Mouse (Mus musculus) liver, embryonic 16.5 days (tissue): ENCODE results near the gene Erbb4. TPM values are rescaled to one million over a fixed set of nuclear protein-coding genes. Genes with fewer than 3 reads are reported as not detected.

Source experiments
- ATAC-seq: fragments of 200-750 bp; cut with Nextera tagmentation; 2 replicates; pipeline ENCODE4 v1.8.0; 2017; ENCODE audit warnings: low read depth, mild to moderate bottlenecking, moderate number of reproducible peaks, moderate library complexity
- H3K27ac ChIP-seq: fragments of 300-500 bp; sonication (generic); 2 replicates; pipeline ENCODE4 v1.5.1; 2014; ENCODE audit warnings: mild to moderate bottlenecking, low read length
- H3K27me3 ChIP-seq: fragments of 300-500 bp; sonication (generic); 2 replicates; pipeline ENCODE4 v1.6.1; 2014; ENCODE audit warnings: low read depth, low read length, mixed read lengths; ENCODE audit not compliant: control insufficient read depth, insufficient read depth
- H3K36me3 ChIP-seq: fragments of 300-500 bp; sonication (generic); 2 replicates; pipeline ENCODE4 v1.6.1; 2014; ENCODE audit warnings: mild to moderate bottlenecking; ENCODE audit not compliant: control insufficient read depth, insufficient read depth
- H3K4me1 ChIP-seq: fragments of 300-500 bp; sonication (generic); 2 replicates; pipeline ENCODE4 v1.6.1; 2014; ENCODE audit warnings: low read depth, low read length, mixed read lengths; ENCODE audit not compliant: control insufficient read depth
- H3K4me2 ChIP-seq: fragments of 300-500 bp; sonication (generic); 2 replicates; pipeline ENCODE4 v1.6.1; 2014; ENCODE audit warnings: low read depth, low read length, mixed read lengths
- H3K4me3 ChIP-seq: fragments of 300-500 bp; sonication (generic); 2 replicates; pipeline ENCODE4 v1.5.1; 2014; ENCODE audit warnings: low read depth, mild to moderate bottlenecking, low read length
- H3K9ac ChIP-seq: fragments of 300-500 bp; sonication (generic); 2 replicates; pipeline ENCODE4 v1.6.1; 2014; ENCODE audit warnings: low read depth, low read length
- H3K9me3 ChIP-seq: fragments of 300-500 bp; sonication (generic); replicated peaks from 2 replicates; pipeline ENCODE4 v1.6.1; 2016; ENCODE audit warnings: low read length; ENCODE audit not compliant: control insufficient read depth
- WGBS: fragments of 180-500 bp; shearing (Covaris S2); extraction: QIAGEN DNeasy Blood & Tissue Kit; methylation state at CpG from one replicate; pipeline ENCODE4 v1.1.7; 2014; ENCODE audit not compliant: insufficient replicate concordance; 5-methylcytosine and 5-hydroxymethylcytosine counted together
- polyA plus RNA-seq: library from polyadenylated mRNA; unstranded; fragments of >200 nt; fragmentation: Nextera tagmentation; extraction: Ambion mirVana; gene quantifications from 2 replicates; pipeline ENCODE4 v1.2.1, GENCODE M21; 2015

Gene Erbb4
- polyA plus RNA-seq, 1 experiment from 2014 or later: not detected

DNA sequence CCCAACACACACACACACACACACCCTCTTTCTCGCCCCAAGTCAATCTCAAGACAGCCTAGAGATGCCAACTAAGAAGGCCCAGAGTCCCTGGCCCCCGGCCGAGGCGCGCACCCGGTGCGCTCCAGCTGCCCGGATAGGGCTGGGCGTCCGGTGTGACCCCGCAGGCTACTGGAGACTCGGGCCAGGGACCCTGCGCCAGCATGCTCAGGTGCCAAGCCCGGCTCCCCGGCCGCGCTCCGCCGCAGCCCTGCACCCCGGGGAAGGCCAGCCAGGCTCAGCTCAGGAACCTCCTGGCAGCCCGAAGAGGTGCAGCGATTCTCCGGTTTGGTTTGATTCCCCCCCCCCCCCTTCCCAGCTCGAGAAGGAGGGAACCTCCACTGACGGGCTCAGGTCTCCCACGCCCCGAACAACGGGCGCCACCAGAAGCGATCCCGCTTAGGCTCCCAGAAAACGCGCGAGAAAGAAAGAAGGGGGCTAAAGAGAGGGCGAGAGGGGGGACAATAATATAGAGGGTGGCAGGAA is 860 bp downstream of the Erbb4 start:
- WGBS: 2% methylated on average over 34 of the region's 35 CpGs
- Histone ChIP-seq H3K9me3 (no peaks in the 10 kb centered on the region), H3K36me3 (no peaks in the 10 kb centered on the region), H3K27ac (no peak overlapping the region), H3K27me3 (peaks cover 47% of the 10 kb centered on the region), H3K4me2 (peak overlapping the region; percentile 64), H3K4me1 (no peaks in the 10 kb centered on the region), H3K4me3 (peak overlapping the region; percentile 46), H3K9ac (no peak overlapping the region)
- no peak for ATAC-seq

GRCm38 (mm10) chr1:69106322-69106761 is 1.5 kb downstream of the Erbb4 start:
- Histone ChIP-seq H3K9me3 (no peaks in the 10 kb centered on the region), H3K27me3 (peaks cover 47% of the 10 kb centered on the region), H3K27ac (no peak overlapping the region), H3K4me1 (no peaks in the 10 kb centered on the region), H3K9ac (no peak overlapping the region), H3K4me3 (peak overlapping the region; percentile 42), H3K4me2 (peak overlapping the region; percentile 64), H3K36me3 (no peaks in the 10 kb centered on the region)
- ATAC-seq: no peak
- WGBS: under 1% methylated on average over 24 of the region's 24 CpGs

DNA sequence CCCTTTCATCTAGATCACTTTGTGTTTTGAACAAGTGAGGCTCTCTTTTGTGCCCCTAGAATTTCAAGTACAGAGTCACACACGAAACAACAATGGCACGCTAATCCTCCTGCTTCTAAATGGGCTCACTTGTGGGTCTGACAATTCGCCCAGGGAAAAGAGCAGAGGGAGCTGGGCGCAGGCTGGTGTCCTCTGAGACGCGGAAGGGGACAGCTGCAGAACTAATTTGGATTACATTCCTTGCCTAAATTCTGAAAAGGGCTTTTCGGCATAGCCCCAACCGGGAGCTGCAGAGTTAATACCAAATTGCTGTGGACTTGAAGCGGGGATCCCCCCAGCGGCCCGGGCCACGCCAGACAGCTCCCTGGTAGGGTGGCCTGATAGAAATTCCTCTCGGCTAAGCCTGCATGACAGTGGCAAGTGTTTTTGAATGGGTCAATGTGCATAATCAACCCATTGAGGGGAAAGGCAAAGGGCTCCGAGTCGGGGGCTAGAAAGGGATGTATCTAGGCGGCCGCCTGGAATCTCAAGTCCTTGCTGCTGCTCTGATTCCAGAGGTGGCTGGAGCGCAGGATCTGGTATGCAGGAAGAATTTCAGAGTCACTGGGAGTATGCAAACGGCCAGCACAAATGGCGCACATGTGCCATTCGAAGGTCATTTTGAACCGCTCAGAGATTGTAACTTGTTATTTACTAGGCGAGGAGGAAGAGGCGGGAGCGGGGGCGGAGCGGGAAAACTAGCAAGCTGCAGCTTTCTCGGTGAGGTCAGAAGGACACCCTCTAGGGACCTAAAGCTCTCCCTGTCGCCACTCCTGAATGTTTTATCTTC is 2.2 kb downstream of the Erbb4 start:
- H3K27me3 ChIP-seq: peaks cover 47% of the 10 kb centered on the region
- H3K4me2 ChIP-seq: peak overlapping the region; percentile 64
- no peaks in the 10 kb centered on the region for H3K4me1 ChIP-seq
- H3K9me3 ChIP-seq: no peaks in the 10 kb centered on the region
- H3K9ac ChIP-seq: no peak overlapping the region
- peak overlapping the region; percentile 42 for H3K4me3 ChIP-seq
- no peak overlapping the region for H3K27ac ChIP-seq
- no peaks in the 10 kb centered on the region for H3K36me3 ChIP-seq
- under 1% methylated on average over 29 of the region's 29 CpGs for WGBS
- ATAC-seq: no peak

DNA sequence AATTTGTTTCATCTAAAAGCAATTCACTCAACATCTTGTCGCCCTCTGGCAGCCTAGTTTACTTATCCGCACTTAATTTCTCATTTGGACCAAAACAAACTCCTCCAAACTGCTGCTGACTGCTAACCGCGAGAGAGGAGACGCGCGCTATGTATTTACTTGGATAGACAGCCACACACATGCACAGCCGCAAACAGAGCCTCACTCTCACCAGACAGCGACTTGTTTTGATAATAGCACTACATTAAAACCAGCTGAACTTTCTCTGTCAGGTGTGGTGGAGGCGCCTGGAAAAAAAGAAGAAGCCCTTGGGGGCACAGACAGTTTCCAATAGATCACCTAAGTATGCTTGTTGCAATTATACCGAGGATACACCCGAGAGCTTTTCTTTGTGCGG is 2.8 kb downstream of the Erbb4 start:
- Histone ChIP-seq H3K4me2 (peak overlapping the region; percentile 64; the same call in 1 of the 2 replicates), H3K27ac (no peak overlapping the region), H3K9me3 (no peaks in the 10 kb centered on the region), H3K9ac (no peak overlapping the region), H3K4me3 (no peak overlapping the region), H3K27me3 (peaks cover 47% of the 10 kb centered on the region), H3K36me3 (no peaks in the 10 kb centered on the region), H3K4me1 (no peaks in the 10 kb centered on the region)
- WGBS: 2% methylated on average over 13 of the region's 13 CpGs
- no peak for ATAC-seq

DNA sequence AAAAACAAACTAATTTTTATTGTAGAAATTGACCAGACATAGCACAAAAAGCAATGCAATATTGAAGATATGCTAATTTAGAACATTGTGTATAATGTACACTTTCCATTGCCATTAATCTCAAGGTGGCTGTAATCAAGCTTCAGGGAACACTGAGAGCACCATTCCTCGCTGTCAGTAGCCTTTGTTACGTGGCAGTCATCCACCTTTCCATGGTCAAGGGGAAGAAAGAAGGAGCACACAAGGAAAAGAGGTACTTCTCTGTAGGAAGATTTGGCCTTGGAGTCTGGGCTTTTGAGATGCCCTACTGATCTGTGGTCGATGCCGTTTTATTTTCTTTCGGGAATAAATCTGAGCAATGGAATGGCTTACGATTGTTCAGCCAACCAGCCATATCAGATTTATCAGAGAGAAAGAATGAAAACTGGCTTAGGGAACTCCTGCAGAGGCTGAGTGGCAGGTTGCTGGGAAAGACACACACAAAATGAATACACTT is 4.6 kb downstream of the Erbb4 start:
- Histone ChIP-seq H3K4me2 (no peak overlapping the region), H3K27ac (no peak overlapping the region), H3K27me3 (peaks cover 39% of the 10 kb centered on the region), H3K4me1 (no peaks in the 10 kb centered on the region), H3K4me3 (no peak overlapping the region), H3K36me3 (no peaks in the 10 kb centered on the region), H3K9ac (no peak overlapping the region), H3K9me3 (no peaks in the 10 kb centered on the region)
- ATAC-seq: no peak
- 55% methylated on average over 6 of the region's 6 CpGs for WGBS

- Histone ChIP-seq H3K27ac (no peak overlapping the region), H3K27me3 (peaks cover 24% of the 10 kb centered on the region), H3K9me3 (no peaks in the 10 kb centered on the region), H3K4me3 (no peak overlapping the region), H3K36me3 (no peaks in the 10 kb centered on the region), H3K4me1 (no peaks in the 10 kb centered on the region), H3K9ac (no peak overlapping the region), H3K4me2 (no peak overlapping the region)
- WGBS: 47% methylated on average over 2 of the region's 2 CpGs
- ATAC-seq: no peak
Measured at GRCm38 (mm10) chr1:69101670-69102069, 6.2 kb downstream of the Erbb4 start.

GRCm38 (mm10) chr1:69093052-69093451 is 14.8 kb downstream of the Erbb4 start:
- no peak for ATAC-seq
- H3K4me1 ChIP-seq: no peaks in the 10 kb centered on the region
- 38% methylated on average over 3 of the region's 3 CpGs for WGBS
- no peaks in the 10 kb centered on the region for H3K9me3 ChIP-seq
- no peak overlapping the region for H3K27ac ChIP-seq
- H3K27me3 ChIP-seq: no peaks in the 10 kb centered on the region
- no peak overlapping the region for H3K4me3 ChIP-seq
- no peak overlapping the region for H3K9ac ChIP-seq
- H3K4me2 ChIP-seq: no peak overlapping the region
- H3K36me3 ChIP-seq: no peaks in the 10 kb centered on the region

DNA sequence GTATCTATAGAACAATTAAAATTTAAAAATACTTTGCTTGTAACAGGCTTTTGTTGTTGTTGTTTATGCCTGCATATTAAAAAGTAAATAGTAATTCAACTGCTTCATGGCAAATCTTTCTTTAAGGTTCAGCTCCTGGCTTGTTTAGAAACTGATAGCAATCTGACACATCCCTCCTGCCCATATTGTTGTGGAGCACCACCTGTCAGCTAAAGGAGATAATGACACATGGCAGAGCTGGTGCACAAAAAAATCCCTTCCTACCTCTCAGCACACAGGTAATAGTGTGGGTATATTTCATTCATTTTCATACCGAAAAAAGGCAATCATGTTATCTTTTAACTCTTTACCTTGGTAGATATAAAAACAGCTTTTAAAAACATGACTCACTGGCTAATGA is 18.5 kb downstream of the Erbb4 start:
- no peaks in the 10 kb centered on the region for H3K9me3 ChIP-seq
- H3K4me1 ChIP-seq: no peaks in the 10 kb centered on the region
- H3K27ac ChIP-seq: no peak overlapping the region
- H3K36me3 ChIP-seq: no peaks in the 10 kb centered on the region
- no peaks in the 10 kb centered on the region for H3K27me3 ChIP-seq
- no peak for ATAC-seq
- H3K4me3 ChIP-seq: no peak overlapping the region
- WGBS: 52% methylated on average over 1 of the region's 1 CpGs
- H3K9ac ChIP-seq: no peak overlapping the region
- H3K4me2 ChIP-seq: no peak overlapping the region

DNA sequence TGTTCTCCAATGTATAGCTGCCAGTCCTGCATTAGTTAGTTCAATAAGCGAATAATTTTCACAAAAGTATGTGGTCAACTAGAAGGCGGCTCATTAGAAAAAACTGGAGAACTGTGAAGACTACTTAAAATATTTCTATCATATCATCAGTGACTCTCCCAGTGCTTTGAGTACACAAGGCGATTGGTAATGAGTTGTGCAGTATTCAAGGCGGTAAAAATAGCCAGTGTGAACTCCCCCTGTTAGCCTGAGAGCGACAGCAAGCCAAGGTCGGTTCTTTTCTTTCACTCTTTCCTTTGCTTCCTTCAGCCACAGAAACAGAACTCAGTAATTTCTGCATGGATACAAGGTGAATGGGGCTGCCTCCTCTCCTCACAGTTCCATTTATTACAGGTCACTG is 22.1 kb downstream of the Erbb4 start:
- Histone ChIP-seq H3K36me3 (no peaks in the 10 kb centered on the region), H3K9ac (no peak overlapping the region), H3K4me3 (no peak overlapping the region), H3K27ac (no peak overlapping the region), H3K27me3 (no peaks in the 10 kb centered on the region), H3K9me3 (no peaks in the 10 kb centered on the region), H3K4me2 (no peak overlapping the region), H3K4me1 (no peaks in the 10 kb centered on the region)
- WGBS: 51% methylated on average over 6 of the region's 6 CpGs
- ATAC-seq: no peak
